Mouse (Mus musculus) adrenal gland, postnatal 36 days (tissue): ENCODE results near the gene Arl15. TPM values are rescaled to one million over a fixed set of nuclear protein-coding genes. Genes with fewer than 3 reads are reported as not detected.
A peak's percentile ranks its signal among the peaks of the same experiment; 100 is the strongest.

Experiments used
- DNase-seq, 2 experiments: peaks; one replicate each; pipeline ENCODE4 v3.0.0; 2021; ENCODE audit warnings: mixed read lengths in 1 of 2
- total RNA-seq, 2 experiments: library from RNA; stranded (reverse); gene quantifications; 2 replicates each; pipeline ENCODE4 v1.2.3; 2021

The Arl15 gene
- total RNA-seq, 2 experiments from 2014 or later, result 31.0 to 33.2 TPM

DNA sequence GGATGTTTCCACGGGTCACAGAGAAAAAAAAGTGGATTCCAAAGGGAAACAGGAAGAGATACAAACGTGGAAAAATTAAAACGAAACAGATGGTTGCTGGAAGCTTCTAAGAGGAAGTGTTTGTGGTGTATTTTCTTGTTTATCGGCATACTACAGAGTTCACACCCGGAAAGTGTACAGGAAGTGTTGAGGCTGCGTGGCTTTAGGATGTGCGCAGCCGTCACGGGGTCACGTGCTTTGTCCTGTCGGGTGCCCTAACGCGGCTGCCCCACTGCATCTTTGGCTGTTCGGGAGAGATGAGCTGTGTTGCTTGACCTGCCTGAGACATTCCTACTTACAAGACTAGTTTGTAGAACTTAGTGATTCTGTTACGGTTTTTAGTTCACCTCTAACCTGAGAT, 76.1 kb downstream of the Arl15 start:
- peak in 1 of 2 experiments; percentile 25 for DNase-seq

DNA sequence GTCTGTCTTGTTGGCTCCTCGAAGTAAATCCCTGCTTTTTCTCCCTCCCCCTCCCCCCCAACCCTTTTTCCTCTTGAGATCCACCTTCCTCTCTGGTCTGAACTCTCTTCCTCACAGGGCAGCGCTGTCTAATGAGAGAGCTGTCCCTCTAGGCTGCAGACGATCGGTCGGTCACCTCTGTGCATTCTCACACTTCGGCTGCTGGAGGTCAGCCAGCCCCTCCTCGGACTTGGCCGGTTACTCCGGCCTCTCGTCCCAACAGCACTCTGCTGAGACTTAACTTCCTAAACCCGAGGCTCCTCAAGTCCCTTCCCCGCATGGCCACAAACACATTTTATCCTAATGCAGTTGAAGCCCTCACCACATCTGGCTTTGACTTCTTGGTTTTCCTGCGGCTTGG, 77.5 kb downstream of the Arl15 start:
- DNase-seq, result peak; percentile 59 to 76

DNA sequence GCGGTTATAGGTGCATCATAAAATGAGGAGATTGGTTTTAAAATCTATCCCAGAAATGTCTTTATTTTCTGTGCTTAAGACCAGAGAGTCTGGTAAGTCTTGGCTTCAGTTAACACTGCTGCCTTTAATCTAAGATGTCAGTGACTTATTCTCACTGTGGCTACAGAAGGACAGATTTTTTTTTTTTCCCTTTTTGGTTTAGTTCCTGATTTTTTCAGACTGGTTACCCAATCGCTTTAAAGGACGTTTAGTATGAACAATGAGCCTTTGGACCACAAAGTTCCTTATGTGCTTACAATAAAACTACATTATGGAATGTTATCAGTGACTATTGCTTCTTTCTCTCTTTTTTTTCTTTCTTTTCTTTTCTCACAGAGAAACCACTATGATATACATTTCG, 81.4 kb downstream of the Arl15 start:
- DNase-seq, result no peak

DNA sequence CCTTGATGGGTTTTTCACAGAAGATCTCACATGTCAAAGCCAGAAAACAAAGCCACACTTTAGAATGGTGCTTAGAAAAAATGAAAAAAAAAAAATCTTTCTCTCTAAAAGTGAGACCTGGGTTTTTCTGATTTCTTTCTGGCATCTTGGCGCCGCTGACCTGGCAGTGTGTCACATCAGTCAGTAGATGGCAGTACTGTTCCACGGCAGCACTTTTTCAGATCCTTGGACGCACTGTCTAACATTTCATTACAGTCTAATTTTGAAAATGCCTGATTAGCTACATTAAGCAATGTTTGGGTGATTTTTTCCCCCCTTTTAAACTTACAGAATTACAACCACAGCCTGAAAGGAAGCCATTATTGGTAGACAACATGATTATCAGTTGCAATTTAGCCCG, 83.1 kb downstream of the Arl15 start:
- DNase-seq, result peak; percentile 66 to 71

DNA sequence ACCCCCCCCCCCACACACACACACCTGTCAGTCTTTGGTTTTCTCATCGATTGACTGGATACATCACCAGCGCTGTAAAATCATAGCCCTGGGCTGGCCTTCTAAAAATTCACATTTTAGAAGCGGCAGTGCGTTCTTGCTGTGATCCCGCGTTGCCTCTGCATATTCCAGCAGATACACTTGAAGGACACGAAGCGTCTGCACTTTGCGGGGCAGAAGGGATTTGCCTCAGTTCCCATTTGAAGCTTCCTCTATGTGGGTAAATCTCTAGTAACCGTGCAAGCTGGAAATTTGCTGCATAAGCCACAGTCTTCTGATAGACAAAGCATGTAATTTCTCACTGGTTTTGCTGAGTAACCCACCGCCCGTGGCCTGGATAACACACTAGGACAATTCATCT, 84.3 kb downstream of the Arl15 start:
- DNase-seq, result no peak

DNA sequence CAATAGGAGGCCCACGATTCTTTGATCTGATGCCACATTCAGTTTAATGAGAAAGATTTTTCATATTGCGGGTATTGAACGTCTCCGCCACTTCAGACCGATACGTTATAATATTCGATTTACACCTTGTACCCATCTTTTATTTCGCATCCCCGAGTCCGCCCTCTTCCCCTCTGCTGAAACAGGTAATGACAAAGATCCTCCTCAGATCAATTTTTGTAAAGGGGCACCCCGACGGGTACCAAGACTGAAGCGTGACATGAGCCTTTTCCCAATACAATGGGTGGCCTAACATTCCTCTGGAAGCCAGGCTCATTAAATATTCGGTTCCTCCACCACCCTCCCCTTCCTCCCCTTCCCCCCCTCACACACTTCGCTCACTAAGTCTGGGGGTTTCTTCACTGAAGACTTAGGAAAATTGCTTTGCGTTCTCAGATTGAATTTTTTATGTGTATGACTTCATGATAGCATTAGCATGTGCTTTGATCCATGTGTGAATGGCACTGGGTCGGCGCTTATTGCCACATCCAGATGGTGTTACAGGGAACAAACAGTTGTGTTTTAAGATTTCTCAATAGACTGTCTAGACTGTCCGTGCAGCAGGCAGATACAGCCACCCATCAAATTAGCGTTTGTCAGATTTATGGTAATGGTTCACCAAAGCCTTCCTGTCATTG, 85.5 kb downstream of the Arl15 start:
- peak in 1 of 2 experiments; percentile 29 for DNase-seq

DNA sequence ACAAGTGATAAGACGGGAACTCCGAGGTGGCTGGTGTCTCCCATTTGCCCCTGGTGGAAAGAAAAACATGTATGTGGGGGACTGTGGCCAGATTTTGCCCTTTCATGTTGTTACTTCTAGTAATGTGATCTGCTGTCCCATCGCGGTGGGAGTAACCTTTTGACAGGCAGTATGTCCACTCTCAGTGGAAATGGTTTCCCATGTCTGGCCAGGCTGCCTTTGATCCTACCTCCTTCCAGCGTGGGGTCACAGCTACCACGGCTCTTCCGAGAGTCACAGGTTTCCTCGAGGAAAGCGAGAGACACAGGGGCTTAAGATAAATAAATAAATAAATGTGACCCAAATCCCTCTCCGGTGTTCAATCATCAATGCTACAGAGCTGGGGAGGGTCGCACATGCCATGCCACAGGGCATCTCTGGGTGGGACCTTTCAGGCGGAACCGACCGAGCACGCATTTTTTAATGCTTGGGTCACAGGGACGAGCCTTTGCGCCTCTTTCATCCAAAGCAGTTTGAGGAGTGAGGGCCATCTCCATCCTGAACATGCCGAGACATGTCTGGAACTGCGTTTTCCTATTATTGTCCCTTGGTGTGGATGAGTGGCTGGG, 86.4 kb downstream of the Arl15 start:
- DNase-seq, result no peak

DNA sequence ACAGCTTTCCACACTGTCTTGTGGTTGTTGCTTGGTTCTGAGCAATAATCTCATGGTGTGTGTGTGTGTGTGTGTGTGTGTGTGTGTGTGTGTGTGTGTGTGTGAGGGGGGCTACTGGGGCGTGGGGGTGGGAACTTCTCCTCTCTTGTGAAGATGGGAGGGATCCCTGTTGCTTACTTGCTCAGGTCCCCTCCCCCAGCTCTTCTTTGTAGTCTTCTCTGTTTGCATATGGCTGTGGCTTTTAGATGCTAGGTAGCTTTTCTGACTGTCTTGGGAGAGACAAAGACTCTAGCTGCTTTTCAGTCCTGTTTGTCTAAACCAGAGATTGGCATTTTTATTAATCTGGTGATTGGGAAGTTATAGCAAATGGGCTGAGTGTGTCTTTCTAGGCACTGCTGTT, 88.7 kb downstream of the Arl15 start:
- DNase-seq, result no peak

DNA sequence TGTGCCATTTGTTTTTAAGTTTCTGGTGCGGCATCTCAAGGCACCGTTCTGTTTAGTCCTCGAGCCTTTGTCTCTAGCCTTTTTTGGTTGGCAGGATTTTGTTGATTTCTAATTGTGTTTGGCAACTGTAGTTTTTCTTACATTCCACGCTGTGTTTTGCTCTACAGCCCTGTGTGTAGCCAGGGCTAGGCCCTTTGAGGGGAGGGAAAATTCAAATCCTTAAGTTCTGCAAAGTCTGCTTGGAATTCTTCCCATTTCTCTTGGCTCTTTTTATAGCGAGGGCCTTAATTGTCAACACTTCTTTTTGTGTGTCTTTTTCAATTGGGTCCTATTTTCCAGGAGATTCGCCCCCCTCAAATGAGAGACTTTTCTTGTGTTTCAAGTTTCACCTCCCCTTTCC, 92.8 kb downstream of the Arl15 start:
- no peak for DNase-seq

DNA sequence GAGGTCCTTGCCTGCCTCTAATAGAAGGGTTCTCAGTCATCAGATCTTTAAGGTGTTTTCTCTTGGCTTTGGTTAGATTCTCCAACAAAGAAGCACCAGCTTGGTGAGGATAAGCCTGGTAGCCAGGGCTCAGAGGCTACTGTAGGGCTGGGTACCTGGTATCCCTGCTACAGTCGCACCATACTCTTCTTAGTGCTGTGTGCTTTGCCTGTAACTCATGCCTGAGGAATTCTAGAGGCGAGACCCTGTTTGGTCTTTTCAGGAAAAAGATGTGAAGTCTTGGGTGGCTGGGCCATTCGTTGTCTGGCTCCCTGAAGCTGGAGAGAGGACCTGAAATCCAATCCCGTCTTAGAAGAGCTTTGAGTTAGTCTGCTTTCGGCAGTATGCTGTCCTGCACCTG, 93.8 kb downstream of the Arl15 start:
- no peak for DNase-seq

DNA sequence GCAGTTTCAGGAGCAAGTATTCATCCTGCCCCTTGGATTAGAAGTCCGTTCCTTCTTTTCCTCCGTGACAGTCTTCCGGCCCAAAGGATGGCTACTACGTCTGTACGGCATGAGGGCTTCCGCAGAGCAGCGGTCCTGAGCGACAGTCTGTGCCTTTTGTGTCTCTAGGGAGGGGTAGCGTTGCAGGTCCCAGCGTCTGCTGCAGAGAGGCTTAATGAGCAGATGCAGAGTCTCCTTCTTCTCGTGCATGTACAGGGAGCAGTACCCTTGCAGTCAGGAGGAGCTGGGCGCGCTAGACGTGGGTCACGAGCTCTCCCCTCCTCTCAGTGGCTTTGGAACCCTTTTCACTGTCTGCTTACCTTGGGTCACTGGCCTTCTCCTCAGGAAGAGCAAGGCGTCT, 94.4 kb downstream of the Arl15 start:
- DNase-seq, result no peak

DNA sequence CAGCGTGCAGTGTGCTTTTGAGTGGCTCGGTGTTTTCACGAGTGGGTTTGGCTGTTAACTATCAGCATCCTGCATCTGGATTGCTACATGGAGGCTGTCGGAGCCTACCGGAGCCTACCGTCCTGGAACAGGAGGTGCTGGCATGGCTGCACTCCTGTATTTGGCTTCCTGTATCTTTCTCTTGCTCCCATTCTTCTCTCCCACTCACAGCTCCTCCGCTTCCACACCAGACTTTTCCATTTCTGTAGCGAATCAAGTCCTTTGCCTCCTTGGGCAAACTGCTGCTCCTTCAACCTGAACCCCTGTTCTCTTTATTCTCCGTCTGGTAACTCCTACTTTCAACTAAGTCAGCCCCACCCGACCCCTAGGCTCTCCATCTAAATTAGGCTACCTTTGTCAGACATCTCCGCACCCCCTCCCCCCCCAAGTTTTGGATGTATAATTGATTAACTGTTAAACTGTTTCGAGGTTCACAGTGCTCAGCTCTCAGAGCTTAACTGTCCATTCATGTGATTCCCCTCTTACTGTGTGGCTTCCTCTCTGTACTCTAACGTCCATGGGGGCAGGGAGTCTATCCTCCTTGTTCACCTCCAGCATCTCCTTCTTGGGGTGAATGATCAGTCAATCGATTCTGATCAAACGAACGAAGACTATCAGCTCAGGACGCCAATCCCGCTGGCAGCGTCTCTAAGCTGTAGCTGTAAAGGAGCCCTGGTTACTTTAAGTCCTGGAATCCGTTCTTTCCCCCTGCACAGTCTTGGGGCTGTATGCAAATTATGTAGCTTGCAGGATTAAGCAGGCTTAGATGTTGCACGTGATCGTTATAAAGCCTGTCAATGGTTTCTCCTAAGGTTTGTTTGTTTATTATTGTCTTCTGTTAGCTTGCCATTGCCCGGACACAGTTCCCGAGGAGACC, 95.1 kb downstream of the Arl15 start:
- no peak for DNase-seq

DNA sequence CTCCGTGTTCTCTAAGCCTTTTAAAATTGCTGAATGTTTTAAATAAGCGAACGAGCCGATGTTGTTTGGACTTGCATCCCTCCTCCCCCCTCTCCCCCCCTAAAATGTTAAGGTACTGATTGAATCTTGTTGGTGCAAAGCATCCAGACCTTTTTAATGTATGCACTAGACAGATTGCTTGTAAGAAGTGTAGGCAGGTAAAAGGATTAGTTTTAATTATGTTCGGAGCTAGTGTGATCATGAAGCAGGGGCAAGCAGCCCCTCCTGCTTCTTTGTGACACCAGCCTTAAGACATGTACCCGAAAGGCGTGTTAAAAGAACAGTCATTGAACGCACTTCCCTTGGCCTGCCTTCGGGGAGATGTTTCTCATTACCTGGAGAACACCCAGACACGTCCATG, 102.4 kb downstream of the Arl15 start:
- DNase-seq, result no peak

DNA sequence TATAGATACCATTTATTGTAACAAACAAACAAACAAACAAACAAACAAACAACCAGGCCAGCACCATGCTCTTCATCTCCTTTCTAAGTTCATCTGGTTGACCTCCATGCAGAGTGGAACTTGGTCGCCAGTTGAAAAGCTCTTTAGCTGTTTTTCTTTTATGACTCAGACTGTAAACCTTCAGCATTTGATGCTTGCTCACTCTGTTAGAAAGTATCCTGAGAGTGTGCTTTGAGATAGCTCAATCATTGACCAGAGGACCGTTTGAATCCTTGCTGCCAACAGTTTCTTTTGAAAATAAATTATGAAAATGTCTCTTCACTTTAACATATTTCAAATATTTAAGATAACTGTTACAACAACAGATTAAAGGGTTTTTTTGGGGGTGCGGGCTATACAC, 103.2 kb downstream of the Arl15 start:
- no peak for DNase-seq

DNA sequence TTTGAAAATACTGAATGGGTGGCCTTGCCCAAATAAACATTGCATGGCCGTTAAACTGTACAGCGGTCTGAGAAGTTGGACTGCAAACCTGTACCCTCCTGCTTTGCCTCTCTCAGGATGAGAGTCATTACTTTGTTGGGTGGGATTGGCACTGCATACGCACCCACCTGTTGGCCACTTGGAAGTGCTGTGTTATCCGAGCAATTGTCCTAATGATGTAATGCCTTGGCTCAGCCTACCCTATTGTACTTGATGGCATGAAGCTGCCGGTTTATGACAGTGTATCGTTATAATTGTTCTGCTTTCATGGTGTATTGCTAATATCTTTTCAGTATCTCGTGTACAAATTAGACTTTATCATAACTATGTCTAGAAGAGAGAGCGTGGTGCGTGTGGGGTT, 103.6 kb downstream of the Arl15 start:
- no peak for DNase-seq

DNA sequence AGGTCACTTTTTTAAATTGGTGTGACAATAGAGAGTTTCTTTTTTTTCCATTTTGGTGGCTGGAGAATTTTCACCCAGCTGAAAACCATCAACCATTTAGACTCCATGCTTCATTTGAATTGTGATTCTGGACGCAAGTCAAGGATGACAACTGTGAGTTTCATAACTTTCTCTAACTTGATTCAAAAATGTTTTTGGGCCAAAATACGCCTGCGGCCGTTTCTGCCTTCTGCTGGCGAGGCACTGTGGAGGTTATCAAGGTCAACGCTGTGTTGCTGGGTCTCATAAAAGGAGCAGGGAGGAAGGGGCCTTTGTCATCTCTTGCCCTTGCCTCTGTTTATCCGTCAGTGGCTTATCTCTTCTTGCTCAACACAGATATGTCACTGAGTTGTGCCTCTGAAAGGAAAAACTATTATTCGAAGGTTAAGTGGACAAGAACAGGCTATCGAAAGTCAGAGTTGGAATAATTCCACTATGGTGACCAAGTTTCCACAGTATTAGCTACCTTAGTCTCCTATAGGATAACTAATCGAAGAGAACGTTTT, 106.8 kb downstream of the Arl15 start:
- peak; percentile 57 to 70 for DNase-seq

DNA sequence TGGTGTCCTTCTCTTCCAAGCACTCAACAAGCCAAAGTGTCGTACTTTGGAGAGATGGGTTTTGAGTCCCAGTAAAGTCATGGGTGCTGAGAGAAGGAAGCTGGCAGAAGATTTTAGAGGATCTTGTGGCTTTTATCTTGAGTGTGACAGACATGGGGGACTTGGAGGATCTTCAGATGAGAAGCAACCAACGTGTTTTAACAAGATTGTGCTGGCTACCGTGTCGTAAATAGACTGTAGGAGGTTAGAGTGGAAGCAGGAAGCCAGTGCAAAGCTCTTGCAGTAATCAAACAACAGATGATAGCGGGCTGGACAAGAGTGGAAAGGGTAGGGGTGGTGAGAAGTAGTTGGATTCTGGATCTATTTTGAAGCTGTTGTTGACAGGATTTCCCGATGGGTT, 109.0 kb downstream of the Arl15 start:
- no peak for DNase-seq

DNA sequence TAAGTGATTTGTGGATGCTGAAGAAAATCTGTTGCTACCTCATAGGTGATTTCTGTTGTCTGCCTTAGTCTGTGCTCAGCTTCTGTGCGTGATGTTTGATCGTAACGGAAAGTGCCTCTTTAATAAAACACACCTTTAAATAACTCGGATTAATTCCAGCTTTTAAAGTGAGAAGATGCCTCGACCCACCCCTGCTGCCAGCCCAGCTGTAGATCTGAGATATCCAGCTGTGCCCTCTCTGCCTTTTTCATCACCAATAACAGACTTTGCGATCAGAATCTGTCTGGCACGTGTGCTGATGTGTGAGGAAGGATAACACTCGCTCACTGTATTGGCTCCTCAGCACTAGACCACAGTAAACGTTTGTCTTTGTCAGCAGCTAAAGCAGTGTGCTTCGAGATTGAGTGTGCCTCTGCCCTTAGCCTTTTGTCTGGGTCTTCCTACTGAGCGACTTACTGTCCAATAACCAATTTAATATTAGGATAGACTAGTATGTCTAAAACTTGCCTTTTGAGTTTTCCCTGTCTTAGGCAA, 117.7 kb downstream of the Arl15 start:
- DNase-seq, result no peak

DNA sequence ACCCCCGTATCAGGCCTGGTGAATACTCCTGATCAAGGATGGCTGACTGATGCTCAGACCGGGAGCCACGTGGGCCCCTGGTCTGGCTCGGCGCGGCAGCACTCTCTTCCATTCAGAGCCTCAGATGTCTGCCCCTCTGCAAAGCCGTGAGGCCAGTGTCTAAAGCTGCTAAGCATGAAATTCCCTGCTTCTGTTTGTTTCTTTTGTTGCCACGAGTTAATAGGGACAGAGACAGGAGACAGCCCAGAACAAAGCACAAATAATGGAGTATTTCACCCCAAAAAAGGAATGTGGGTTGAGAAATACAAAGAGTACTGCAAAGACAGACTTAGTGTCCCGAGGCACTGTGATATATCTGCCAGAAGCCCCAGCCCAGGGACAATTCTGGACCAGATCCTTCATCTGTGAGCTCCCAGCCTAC, 120.3 kb downstream of the Arl15 start:
- no peak for DNase-seq

DNA sequence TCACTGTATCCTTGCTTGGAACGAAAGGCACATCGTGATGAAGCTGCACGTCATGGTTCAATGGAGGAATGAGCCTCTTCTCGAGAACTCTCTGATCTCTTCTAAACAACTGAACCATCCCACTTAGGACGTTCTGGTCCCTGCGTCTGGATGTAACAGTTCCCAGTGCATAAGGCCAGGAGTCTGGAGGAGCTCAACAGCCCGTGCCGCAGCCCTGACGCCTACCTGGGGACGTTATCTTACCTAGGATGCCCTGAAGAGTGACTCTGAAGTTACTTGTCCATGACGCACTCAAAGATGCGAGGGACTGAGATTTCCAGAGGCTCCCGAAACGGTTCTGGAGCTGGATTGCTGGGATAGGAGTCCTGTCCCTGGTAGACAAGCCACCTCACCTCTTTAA, 121.4 kb downstream of the Arl15 start:
- no peak for DNase-seq

DNA sequence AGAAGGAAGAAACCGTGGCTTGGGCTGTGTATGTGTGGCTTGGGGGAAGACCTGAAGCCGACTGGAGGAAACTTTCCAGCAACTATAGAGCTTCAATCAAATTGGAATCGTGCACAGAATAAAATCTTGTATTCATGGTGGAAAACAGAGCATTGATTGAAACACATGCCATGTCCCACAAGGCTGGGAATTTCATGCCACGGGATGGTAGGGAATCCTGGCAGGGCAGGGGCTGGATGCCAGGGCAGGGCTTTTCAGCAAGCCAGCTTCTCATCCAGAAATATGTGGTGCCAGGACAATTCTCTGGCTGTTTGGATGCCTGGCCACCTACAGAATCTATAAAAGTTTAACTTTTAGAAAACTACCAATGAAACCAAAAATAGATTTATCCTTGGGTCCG, 122.5 kb downstream of the Arl15 start:
- DNase-seq, result no peak

DNA sequence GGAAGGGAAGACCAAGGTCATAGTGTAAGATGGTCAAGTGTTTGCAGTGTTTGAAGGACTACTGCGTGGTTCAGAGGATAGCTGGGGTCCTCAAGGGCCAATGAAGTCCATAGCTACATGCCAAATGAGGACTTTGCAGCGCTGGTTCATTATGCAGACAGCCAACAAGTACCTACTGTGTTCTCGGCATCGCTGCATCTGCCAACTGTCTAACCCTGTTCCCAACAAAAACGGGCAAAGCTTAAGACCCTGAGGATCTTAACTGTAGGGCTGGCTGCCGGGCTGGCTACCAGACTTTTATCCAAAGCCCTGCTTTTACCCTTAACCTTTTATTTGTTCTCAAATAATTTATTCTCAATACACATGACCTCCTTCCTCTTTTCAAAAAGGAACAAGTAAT, 123.1 kb downstream of the Arl15 start:
- no peak for DNase-seq
